10 mouse cellular contexts compared by ENCODE assay signal in genomic region chr2:33323799-33324595, GRCm38 (mm10). TPM values are rescaled to one million over a fixed set of nuclear protein-coding genes. Genes with fewer than 3 reads are reported as not detected.
DNase-seq lines count a peak whose midpoint lies in the region; ATAC-seq and TF ChIP-seq lines count a peak whose summit lies in the region.
"Had no signal": no experiment of that assay in that cellular context is flagged by ENCODE, and none has a peak within 500 bp of the region (broad histone marks: within the 10 kb centered on the region; RNA-seq: fewer than 3 reads in every experiment).

No protein-coding gene starts in this region.

- TF ChIP-seq CTCF in lung, postnatal 0 days (IDR thresholded peaks at IDR 0.05), result peak; percentile 14; the same call in 1 of the 2 replicates

- H3K79me2 ChIP-seq in myocyte (ENCODE audit: control insufficient read depth, insufficient read depth), result no peaks in the 10 kb centered on the region

- no peak overlapping the region for H3K4me3 ChIP-seq in intestine, embryonic 14.5 days (ENCODE audit: low read depth, low read length)
- H3K4me3 ChIP-seq in intestine, embryonic 16.5 days (ENCODE audit: low read length), result no peak overlapping the region
- H3K4me3 ChIP-seq in lung, postnatal 0 days (ENCODE audit: low read depth, low read length), result no peak overlapping the region
- H3K4me3 ChIP-seq in myocyte, result no peak overlapping the region
- H3K4me3 ChIP-seq: limb, embryonic 13.5 days had no signal

- no peak for DNase-seq in intestine, embryonic 14.5 days (ENCODE audit: low spot score)
- DNase-seq in lung, postnatal 0 days (ENCODE audit: low spot score), result peak; percentile 43
- no peak for DNase-seq in lung, postnatal 36 days
- DNase-seq in gastrocnemius, postnatal 25 days, result peak; percentile 65
- DNase-seq in frontal cortex, postnatal 14 days (ENCODE audit: low spot score in 2 of 2), result no peak
- DNase-seq in cerebellum, adult 9-10 months, result no peak
- DNase-seq: adrenal gland, postnatal 10 days had no signal

- ATAC-seq in intestine, embryonic 14.5 days (replicated peaks; ENCODE audit: low FRiP score, low TSS enrichment, low read depth), result no peak
- ATAC-seq in intestine, embryonic 16.5 days, result no peak
- peak; percentile 11; the same call in 1 of the 2 replicates for ATAC-seq in lung, postnatal 0 days

- no peak for TF ChIP-seq POLR2A in myocyte (IDR thresholded peaks at IDR 0.05; ENCODE audit: insufficient read length, low read depth)

- H3K4me1 ChIP-seq in intestine, embryonic 14.5 days (replicated peaks; ENCODE audit: control insufficient read depth, insufficient read depth, low read length), result peaks cover 5% of the 10 kb centered on the region
- H3K4me1 ChIP-seq in intestine, embryonic 16.5 days (ENCODE audit: control insufficient read depth, insufficient read depth, low read length), result peaks cover 6% of the 10 kb centered on the region; the same call in 1 of the 2 replicates
- no peaks in the 10 kb centered on the region for H3K4me1 ChIP-seq in lung, postnatal 0 days (ENCODE audit: insufficient read depth, low read depth, low read length)

- no peak overlapping the region for H3ac ChIP-seq in myocyte (ENCODE audit: control insufficient read depth, insufficient read length)

- no peak overlapping the region for H3K9ac ChIP-seq in intestine, embryonic 14.5 days (ENCODE audit: low read length)
- no peak overlapping the region for H3K9ac ChIP-seq in intestine, embryonic 16.5 days (ENCODE audit: low read depth, low read length)
- no peak overlapping the region for H3K9ac ChIP-seq in lung, postnatal 0 days (replicated peaks; ENCODE audit: low read depth)
- H3K9ac ChIP-seq: limb, embryonic 13.5 days had no signal

- TF ChIP-seq EP300 in lung, postnatal 0 days (IDR thresholded peaks at IDR 0.05), result no peak

- H3K9me3 ChIP-seq in intestine, embryonic 14.5 days (ENCODE audit: control insufficient read depth, low read length), result no peaks in the 10 kb centered on the region
- H3K9me3 ChIP-seq in intestine, embryonic 16.5 days (ENCODE audit: control insufficient read depth, low read length), result no peaks in the 10 kb centered on the region
- no peaks in the 10 kb centered on the region for H3K9me3 ChIP-seq in lung, postnatal 0 days (ENCODE audit: low read length)
- H3K9me3 ChIP-seq: limb, embryonic 13.5 days had no signal

- H3K36me3 ChIP-seq in intestine, embryonic 14.5 days (ENCODE audit: control insufficient read depth, insufficient read depth, low read length), result no peaks in the 10 kb centered on the region
- H3K36me3 ChIP-seq in intestine, embryonic 16.5 days (ENCODE audit: control insufficient read depth, insufficient read depth, low read length), result no peaks in the 10 kb centered on the region
- no peaks in the 10 kb centered on the region for H3K36me3 ChIP-seq in lung, postnatal 0 days (ENCODE audit: insufficient read depth, low read length)
- no peaks in the 10 kb centered on the region for H3K36me3 ChIP-seq in myocyte (ENCODE audit: control insufficient read depth, insufficient read depth)
- H3K36me3 ChIP-seq: limb, embryonic 13.5 days had no signal

- no peaks in the 10 kb centered on the region for H3K27me3 ChIP-seq in intestine, embryonic 14.5 days (replicated peaks; ENCODE audit: control insufficient read depth, insufficient read depth, low read length)
- H3K27me3 ChIP-seq in intestine, embryonic 16.5 days (replicated peaks; ENCODE audit: control insufficient read depth, insufficient read depth, low read length), result no peaks in the 10 kb centered on the region
- H3K27me3 ChIP-seq in lung, postnatal 0 days (replicated peaks; ENCODE audit: insufficient read depth, low read length), result no peaks in the 10 kb centered on the region
- no peaks in the 10 kb centered on the region for H3K27me3 ChIP-seq in myocyte (ENCODE audit: control insufficient read depth, insufficient read depth, insufficient read length)
- H3K27me3 ChIP-seq: limb, embryonic 13.5 days had no signal

- H3K27ac ChIP-seq in intestine, embryonic 14.5 days (ENCODE audit: low read depth), result peak overlapping the region; percentile 1; the same call in 1 of the 2 replicates
- no peak overlapping the region for H3K27ac ChIP-seq in intestine, embryonic 16.5 days (ENCODE audit: low read length)
- no peak overlapping the region for H3K27ac ChIP-seq in lung, postnatal 0 days (ENCODE audit: low read length)
- H3K27ac ChIP-seq: limb, embryonic 13.5 days had no signal

- no peak overlapping the region for H3K4me2 ChIP-seq in intestine, embryonic 14.5 days (ENCODE audit: low read length)
- no peak overlapping the region for H3K4me2 ChIP-seq in intestine, embryonic 16.5 days (ENCODE audit: low read depth, low read length)
- H3K4me2 ChIP-seq in lung, postnatal 0 days (replicated peaks; ENCODE audit: low read depth, low read length), result no peak overlapping the region
- no peak overlapping the region for H3K4me2 ChIP-seq in myocyte (ENCODE audit: low read depth)
- H3K4me2 ChIP-seq: limb, embryonic 13.5 days had no signal

- 60% methylated on average over 8 of the region's 8 CpGs for WGBS in intestine, embryonic 14.5 days
- 60% methylated on average over 8 of the region's 8 CpGs for WGBS in intestine, embryonic 16.5 days
- WGBS in lung, postnatal 0 days, result 68% methylated on average over 8 of the region's 8 CpGs

TF ChIP-seq in myocyte, 11 proteins besides CTCF, POLR2A, EP300 and RAD21:
- TF ChIP-seq REST (IDR thresholded peaks at IDR 0.05; ENCODE audit: insufficient read depth, insufficient read length) (no peak), USF1 (IDR thresholded peaks at IDR 0.05; ENCODE audit: low read depth) (peak; percentile 7)
TF ChIP-seq in myocyte: peak in this region for 1.

RNA-seq across cellular contexts. Expression of gene Ralgps1, which starts 47.3 kb away (rescaled TPM):
- 7.3 and 8.1 TPM in 2 replicates for polyA plus RNA-seq in intestine, embryonic 14.5 days (2014; fragmentation: Nextera tagmentation; extraction: Ambion mirVana)
- polyA plus RNA-seq in intestine, embryonic 16.5 days (2015; fragmentation: Nextera tagmentation; extraction: Ambion mirVana), result 6.3 and 8.0 TPM in 2 replicates
- 1.8 and 2.2 TPM in 2 replicates for polyA plus RNA-seq in lung, postnatal 0 days (2015; fragmentation: Nextera tagmentation; extraction: Ambion mirVana)
- total RNA-seq in gastrocnemius, postnatal 25 days (2021), result 1 to 10 TPM; 2.3 to 2.5 TPM
- polyA plus RNA-seq in myocyte (2012; fragmentation: generic; extraction: Trizol), result 1.3 TPM

Comparison
In these comparisons a context has a peak if more than half of its experiments do, and no peak if none do; other contexts are left out.
1. DNase-seq: peak in lung, postnatal 0 days (single experiment) and gastrocnemius, postnatal 25 days (single experiment); none in intestine, embryonic 14.5 days (single experiment), lung, postnatal 36 days (single experiment), frontal cortex, postnatal 14 days (0 of 2) and cerebellum, adult 9-10 months (single experiment).